Mouse (Mus musculus) stomach, postnatal 0 days (tissue): ENCODE results near the gene Vps25.

ENCODE experiments used
- CTCF ChIP-seq: IDR thresholded peaks from 2 replicates; pipeline ENCODE4 v1.5.1; 2016; ENCODE audit warnings: antibody characterized with exemption, low read depth, mild to moderate bottlenecking, moderate library complexity
- EP300 ChIP-seq: optimal IDR thresholded peaks from 2 replicates; pipeline ENCODE3; 2016; ENCODE audit warnings: antibody characterized with exemption

DNA sequence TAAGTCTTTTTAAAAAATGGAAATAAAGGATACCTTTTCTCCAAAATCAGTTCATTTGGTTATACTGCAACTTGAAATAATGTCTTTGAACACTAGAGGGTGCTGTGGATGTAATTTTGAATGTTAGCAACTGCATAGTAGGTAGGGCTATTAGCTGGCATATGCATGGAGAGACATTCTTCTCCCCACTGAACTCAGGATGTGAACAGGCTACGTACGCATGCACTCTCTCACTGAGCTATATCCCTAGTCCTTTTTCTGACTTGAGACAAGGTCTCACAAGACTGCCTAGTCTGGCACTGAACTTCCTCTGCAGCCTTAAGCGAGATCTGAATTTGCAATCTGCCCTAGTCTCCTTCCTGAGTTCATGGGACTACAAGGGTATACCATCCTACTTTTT, 41.5 kb upstream of the Vps25 start:
- TF ChIP-seq CTCF (peak; percentile 90), EP300 (no peak)
